Mouse (Mus musculus): Measurements from ENCODE around the gene Olfr16. TPM values are rescaled to one million over a fixed set of nuclear protein-coding genes. Genes with fewer than 3 reads are reported as not detected.

Gene Olfr16
- polyA plus RNA-seq, 1 experiment from 2014 or later, result not detected

Other genes with a start within 250 kb of the Olfr16 start
- gene Apcs, start 55.4 kb upstream of the Olfr16 start, polyA plus RNA-seq (2016; fragmentation: Nextera tagmentation; extraction: Ambion mirVana), result not detected in 2 replicates
- not detected in 2 replicates for gene Olfr1408, start 187.0 kb downstream of the Olfr16 start, polyA plus RNA-seq (2016; fragmentation: Nextera tagmentation; extraction: Ambion mirVana)
- gene Olfr1406, start 240.2 kb downstream of the Olfr16 start, polyA plus RNA-seq (2016; fragmentation: Nextera tagmentation; extraction: Ambion mirVana), result not detected in 2 replicates
- not detected in 2 replicates for gene Olfr218, start 247.4 kb downstream of the Olfr16 start, polyA plus RNA-seq (2016; fragmentation: Nextera tagmentation; extraction: Ambion mirVana)

Data from limb, embryonic 12.5 days (tissue).